Mouse (Mus musculus): Measurements from ENCODE around the gene Pik3r5. TPM values are rescaled to one million over a fixed set of nuclear protein-coding genes. Genes with fewer than 3 reads are reported as not detected.
A peak's percentile ranks its signal among the peaks of the same experiment; 100 is the strongest.

The Pik3r5 gene
- total and polyA plus RNA-seq, 2 experiments = 0.28 to 0.77 TPM

GRCm38 (mm10) chr11:68533971-68534475, 102.1 kb downstream of the Pik3r5 start:
- Histone ChIP-seq H3K79me2 (ENCODE audit: control insufficient read depth, insufficient read depth, low read length) (no peaks in the 10 kb centered on the region), H3K4me1 (ENCODE audit: control insufficient read depth, insufficient read depth, low read length) (no peaks in the 10 kb centered on the region), H3K27me3 (ENCODE audit: control insufficient read depth, insufficient read depth, low read length) (no peaks in the 10 kb centered on the region), H3K9ac (ENCODE audit: low read depth, low read length) (no peak overlapping the region), H3K4me3 (ENCODE audit: insufficient read depth, low read depth, low read length) (no peak overlapping the region), H3K27ac (replicated peaks; ENCODE audit: insufficient read depth, low read depth, low read length) (no peak overlapping the region), H3K36me3 (ENCODE audit: control insufficient read depth, insufficient read depth, low read length) (no peaks in the 10 kb centered on the region)
- no peak for TF ChIP-seq CTCF (IDR thresholded peaks at IDR 0.05; ENCODE audit: low read depth, low read length)
- no peak for DNase-seq (ENCODE audit: extremely low read depth, low read depth, low spot score)
- 91% methylated on average over 6 of the region's 6 CpGs for WGBS

GRCm38 (mm10) chr11:68536026-68536425, 104.1 kb downstream of the Pik3r5 start:
- no peaks in the 10 kb centered on the region for H3K4me1 ChIP-seq (ENCODE audit: control insufficient read depth, insufficient read depth, low read length)

GRCm38 (mm10) chr11:68536465-68536864, 104.5 kb downstream of the Pik3r5 start:
- TF ChIP-seq CTCF (IDR thresholded peaks at IDR 0.05; ENCODE audit: low read depth, low read length) (no peak), POLR2A (IDR thresholded peaks at IDR 0.05; ENCODE audit: extremely low read depth, insufficient read depth, low read length) (no peak)
- no peak overlapping the region for H3K4me3 ChIP-seq (ENCODE audit: insufficient read depth, low read depth, low read length)
- H3K9ac ChIP-seq (ENCODE audit: low read depth, low read length) = no peak overlapping the region
- no peak for DNase-seq (ENCODE audit: extremely low read depth, low read depth, low spot score)
- H3K27me3 ChIP-seq (ENCODE audit: control insufficient read depth, insufficient read depth, low read length) = no peaks in the 10 kb centered on the region
- no peaks in the 10 kb centered on the region for H3K79me2 ChIP-seq (ENCODE audit: control insufficient read depth, insufficient read depth, low read length)
- H3K27ac ChIP-seq (replicated peaks; ENCODE audit: insufficient read depth, low read depth, low read length) = no peak overlapping the region
- WGBS = 73% methylated on average over 4 of the region's 4 CpGs
- no peaks in the 10 kb centered on the region for H3K36me3 ChIP-seq (ENCODE audit: control insufficient read depth, insufficient read depth, low read length)
- H3K4me1 ChIP-seq (ENCODE audit: control insufficient read depth, insufficient read depth, low read length) = no peaks in the 10 kb centered on the region

More at GRCm38 (mm10) chr11:68536026-68536425, 104.1 kb downstream of the Pik3r5 start:
- H3K9ac ChIP-seq (ENCODE audit: low read depth, low read length) = no peak overlapping the region
- H3K36me3 ChIP-seq (ENCODE audit: control insufficient read depth, insufficient read depth, low read length) = no peaks in the 10 kb centered on the region
- TF ChIP-seq POLR2A (IDR thresholded peaks at IDR 0.05; ENCODE audit: extremely low read depth, insufficient read depth, low read length) = no peak
- TF ChIP-seq CTCF (IDR thresholded peaks at IDR 0.05; ENCODE audit: low read depth, low read length) = no peak
- no peak overlapping the region for H3K4me3 ChIP-seq (ENCODE audit: insufficient read depth, low read depth, low read length)
- H3K27ac ChIP-seq (replicated peaks; ENCODE audit: insufficient read depth, low read depth, low read length) = no peak overlapping the region
- H3K27me3 ChIP-seq (ENCODE audit: control insufficient read depth, insufficient read depth, low read length) = no peaks in the 10 kb centered on the region
- H3K79me2 ChIP-seq (ENCODE audit: control insufficient read depth, insufficient read depth, low read length) = no peaks in the 10 kb centered on the region
- WGBS = 62% methylated on average over 4 of the region's 4 CpGs
- no peak for DNase-seq (ENCODE audit: extremely low read depth, low read depth, low spot score)

GRCm38 (mm10) chr11:68539621-68540020, 107.7 kb downstream of the Pik3r5 start:
- Histone ChIP-seq H3K4me3 (ENCODE audit: insufficient read depth, low read depth, low read length) (no peak overlapping the region), H3K27ac (replicated peaks; ENCODE audit: insufficient read depth, low read depth, low read length) (no peak overlapping the region), H3K27me3 (ENCODE audit: control insufficient read depth, insufficient read depth, low read length) (no peaks in the 10 kb centered on the region), H3K4me1 (ENCODE audit: control insufficient read depth, insufficient read depth, low read length) (no peaks in the 10 kb centered on the region), H3K36me3 (ENCODE audit: control insufficient read depth, insufficient read depth, low read length) (no peaks in the 10 kb centered on the region), H3K79me2 (ENCODE audit: control insufficient read depth, insufficient read depth, low read length) (no peaks in the 10 kb centered on the region), H3K9ac (ENCODE audit: low read depth, low read length) (no peak overlapping the region)
- TF ChIP-seq POLR2A (IDR thresholded peaks at IDR 0.05; ENCODE audit: extremely low read depth, insufficient read depth, low read length) (no peak), CTCF (IDR thresholded peaks at IDR 0.05; ENCODE audit: low read depth, low read length) (no peak)
- no peak for DNase-seq (ENCODE audit: extremely low read depth, low read depth, low spot score)
- WGBS = 90% methylated on average over 5 of the region's 5 CpGs

GRCm38 (mm10) chr11:68544554-68544953, 112.6 kb downstream of the Pik3r5 start:
- no peak for DNase-seq (ENCODE audit: extremely low read depth, low read depth, low spot score)
- no peaks in the 10 kb centered on the region for H3K79me2 ChIP-seq (ENCODE audit: control insufficient read depth, insufficient read depth, low read length)
- H3K27me3 ChIP-seq (ENCODE audit: control insufficient read depth, insufficient read depth, low read length) = no peaks in the 10 kb centered on the region
- no peaks in the 10 kb centered on the region for H3K36me3 ChIP-seq (ENCODE audit: control insufficient read depth, insufficient read depth, low read length)
- H3K27ac ChIP-seq (replicated peaks; ENCODE audit: insufficient read depth, low read depth, low read length) = no peak overlapping the region
- TF ChIP-seq CTCF (IDR thresholded peaks at IDR 0.05; ENCODE audit: low read depth, low read length) = peak; percentile 56
- TF ChIP-seq POLR2A (IDR thresholded peaks at IDR 0.05; ENCODE audit: extremely low read depth, insufficient read depth, low read length) = no peak
- no peak overlapping the region for H3K9ac ChIP-seq (ENCODE audit: low read depth, low read length)
- 32% methylated on average over 8 of the region's 8 CpGs for WGBS
- H3K4me3 ChIP-seq (ENCODE audit: insufficient read depth, low read depth, low read length) = no peak overlapping the region
- peaks cover 2% of the 10 kb centered on the region; the same call in 1 of the 2 replicates for H3K4me1 ChIP-seq (ENCODE audit: control insufficient read depth, insufficient read depth, low read length)

GRCm38 (mm10) chr11:68545172-68545571, 113.3 kb downstream of the Pik3r5 start:
- Histone ChIP-seq H3K4me1 (ENCODE audit: control insufficient read depth, insufficient read depth, low read length) (peaks cover 2% of the 10 kb centered on the region; the same call in 1 of the 2 replicates), H3K36me3 (ENCODE audit: control insufficient read depth, insufficient read depth, low read length) (no peaks in the 10 kb centered on the region), H3K27ac (replicated peaks; ENCODE audit: insufficient read depth, low read depth, low read length) (no peak overlapping the region), H3K9ac (ENCODE audit: low read depth, low read length) (no peak overlapping the region), H3K27me3 (ENCODE audit: control insufficient read depth, insufficient read depth, low read length) (no peaks in the 10 kb centered on the region), H3K4me3 (ENCODE audit: insufficient read depth, low read depth, low read length) (no peak overlapping the region), H3K79me2 (ENCODE audit: control insufficient read depth, insufficient read depth, low read length) (no peaks in the 10 kb centered on the region)
- WGBS = 64% methylated on average over 7 of the region's 7 CpGs
- TF ChIP-seq POLR2A (IDR thresholded peaks at IDR 0.05; ENCODE audit: extremely low read depth, insufficient read depth, low read length) = no peak
- no peak for TF ChIP-seq CTCF (IDR thresholded peaks at IDR 0.05; ENCODE audit: low read depth, low read length)
- DNase-seq (ENCODE audit: extremely low read depth, low read depth, low spot score) = no peak
